Mouse (Mus musculus): ENCODE results near the gene Hspb7. TPM values are rescaled to one million over a fixed set of nuclear protein-coding genes. Genes with fewer than 3 reads are reported as not detected.

The Hspb7 gene
- polyA plus RNA-seq, 2 experiments, result 0.06 TPM; not detected in 1

- H3K36me3 ChIP-seq (replicated peaks; ENCODE audit: control insufficient read depth, insufficient read depth, low read depth), result peaks cover 56% of the 10 kb centered on the region
- no peaks in the 10 kb centered on the region for H3K27me3 ChIP-seq (ENCODE audit: control insufficient read depth, insufficient read depth, low read length)
- no peak overlapping the region for H3K9ac ChIP-seq (replicated peaks)
- ATAC-seq (ENCODE audit: insufficient read depth) (no peak), DNase-seq (ENCODE audit: low read depth in 3 of 3, low spot score in 3 of 3) (no peak)
- no peak overlapping the region for H3K4me3 ChIP-seq (ENCODE audit: insufficient read depth in 1 of 2, low read depth in 2 of 2, low read length in 2 of 2)
- H3K4me1 ChIP-seq (replicated peaks; ENCODE audit: control insufficient read depth in 2 of 2, insufficient read depth in 2 of 2, low read length in 1 of 2), result no peaks in the 10 kb centered on the region
- 66% methylated on average over 10 of the region's 10 CpGs for whole genome bisulfite sequencing (ENCODE audit: insufficient replicate concordance)
- no peak for TF ChIP-seq CTCF (IDR thresholded peaks at IDR 0.05; ENCODE audit: low read depth)
- TF ChIP-seq EP300 (IDR thresholded peaks at IDR 0.05; ENCODE audit: low read depth), result no peak
- no peak overlapping the region for H3K4me2 ChIP-seq (ENCODE audit: low read depth)
- no peak overlapping the region for H3K27ac ChIP-seq
- H3K9me3 ChIP-seq (ENCODE audit: control insufficient read depth, low read length), result no peaks in the 10 kb centered on the region
Measured at GRCm38 (mm10) chr4:141468576-141468975, 48.0 kb downstream of the Hspb7 start.

- Histone ChIP-seq H3K27ac (no peak overlapping the region), H3K4me3 (ENCODE audit: insufficient read depth in 1 of 2, low read depth in 2 of 2, low read length in 2 of 2) (no peak overlapping the region), H3K4me2 (ENCODE audit: low read depth) (no peak overlapping the region), H3K27me3 (ENCODE audit: control insufficient read depth, insufficient read depth, low read length) (no peaks in the 10 kb centered on the region), H3K9me3 (ENCODE audit: control insufficient read depth, low read length) (no peaks in the 10 kb centered on the region), H3K4me1 (replicated peaks; ENCODE audit: control insufficient read depth in 2 of 2, insufficient read depth in 2 of 2, low read length in 1 of 2) (no peaks in the 10 kb centered on the region), H3K9ac (replicated peaks) (no peak overlapping the region), H3K36me3 (replicated peaks; ENCODE audit: control insufficient read depth, insufficient read depth, low read depth) (peaks cover 61% of the 10 kb centered on the region)
- ATAC-seq (ENCODE audit: insufficient read depth), result no peak
- WGBS (ENCODE audit: insufficient replicate concordance), result 90% methylated on average over 9 of the region's 9 CpGs
- TF ChIP-seq CTCF (IDR thresholded peaks at IDR 0.05; ENCODE audit: low read depth), result no peak
- no peak for TF ChIP-seq EP300 (IDR thresholded peaks at IDR 0.05; ENCODE audit: low read depth)
- DNase-seq (ENCODE audit: low read depth in 3 of 3, low spot score in 3 of 3), result no peak
Measured at GRCm38 (mm10) chr4:141469343-141469742, 48.8 kb downstream of the Hspb7 start.

GRCm38 (mm10) chr4:141471491-141471890 is 50.9 kb downstream of the Hspb7 start:
- WGBS (ENCODE audit: insufficient replicate concordance), result 93% methylated on average over 16 of the region's 16 CpGs
- H3K4me1 ChIP-seq (replicated peaks; ENCODE audit: control insufficient read depth in 2 of 2, insufficient read depth in 2 of 2, low read length in 1 of 2), result no peaks in the 10 kb centered on the region
- H3K4me2 ChIP-seq (ENCODE audit: low read depth), result no peak overlapping the region
- H3K9me3 ChIP-seq (ENCODE audit: control insufficient read depth, low read length), result peaks cover 3% of the 10 kb centered on the region
- no peak for TF ChIP-seq EP300 (IDR thresholded peaks at IDR 0.05; ENCODE audit: low read depth)
- TF ChIP-seq CTCF (IDR thresholded peaks at IDR 0.05; ENCODE audit: low read depth), result no peak
- no peak for DNase-seq (ENCODE audit: low read depth in 3 of 3, low spot score in 3 of 3)
- H3K27me3 ChIP-seq (ENCODE audit: control insufficient read depth, insufficient read depth, low read length), result no peaks in the 10 kb centered on the region
- peaks cover 69% of the 10 kb centered on the region for H3K36me3 ChIP-seq (replicated peaks; ENCODE audit: control insufficient read depth, insufficient read depth, low read depth)
- no peak overlapping the region for H3K27ac ChIP-seq
- H3K4me3 ChIP-seq (ENCODE audit: insufficient read depth in 1 of 2, low read depth in 2 of 2, low read length in 2 of 2), result no peak overlapping the region
- no peak overlapping the region for H3K9ac ChIP-seq (replicated peaks)
- no peak for ATAC-seq (ENCODE audit: insufficient read depth)

- Histone ChIP-seq H3K27me3 (ENCODE audit: control insufficient read depth, insufficient read depth, low read length) (no peaks in the 10 kb centered on the region), H3K4me2 (ENCODE audit: low read depth) (no peak overlapping the region), H3K4me3 (ENCODE audit: insufficient read depth in 1 of 2, low read depth in 2 of 2, low read length in 2 of 2) (no peak overlapping the region), H3K27ac (no peak overlapping the region), H3K9ac (replicated peaks) (no peak overlapping the region), H3K36me3 (replicated peaks; ENCODE audit: control insufficient read depth, insufficient read depth, low read depth) (peaks cover 72% of the 10 kb centered on the region), H3K4me1 (replicated peaks; ENCODE audit: control insufficient read depth in 2 of 2, insufficient read depth in 2 of 2, low read length in 1 of 2) (no peaks in the 10 kb centered on the region), H3K9me3 (ENCODE audit: control insufficient read depth, low read length) (peaks cover 4% of the 10 kb centered on the region)
- WGBS (ENCODE audit: insufficient replicate concordance), result 92% methylated on average over 32 of the region's 32 CpGs
- no peak for DNase-seq (ENCODE audit: low read depth in 3 of 3, low spot score in 3 of 3)
- TF ChIP-seq EP300 (IDR thresholded peaks at IDR 0.05; ENCODE audit: low read depth) (no peak), CTCF (IDR thresholded peaks at IDR 0.05; ENCODE audit: low read depth) (no peak)
- ATAC-seq (ENCODE audit: insufficient read depth), result no peak
Measured at GRCm38 (mm10) chr4:141472641-141473321, 52.2 kb downstream of the Hspb7 start.

GRCm38 (mm10) chr4:141474431-141474830 is 53.9 kb downstream of the Hspb7 start:
- TF ChIP-seq CTCF (IDR thresholded peaks at IDR 0.05; ENCODE audit: low read depth) (peak; percentile 11; the same call in 1 of the 2 replicates), EP300 (IDR thresholded peaks at IDR 0.05; ENCODE audit: low read depth) (no peak)
- Histone ChIP-seq H3K36me3 (replicated peaks; ENCODE audit: control insufficient read depth, insufficient read depth, low read depth) (peaks cover 79% of the 10 kb centered on the region), H3K4me2 (ENCODE audit: low read depth) (no peak overlapping the region), H3K4me1 (replicated peaks; ENCODE audit: control insufficient read depth in 2 of 2, insufficient read depth in 2 of 2, low read length in 1 of 2) (no peaks in the 10 kb centered on the region), H3K9ac (replicated peaks) (no peak overlapping the region), H3K9me3 (ENCODE audit: control insufficient read depth, low read length) (peaks cover 11% of the 10 kb centered on the region), H3K27me3 (ENCODE audit: control insufficient read depth, insufficient read depth, low read length) (no peaks in the 10 kb centered on the region), H3K4me3 (ENCODE audit: insufficient read depth in 1 of 2, low read depth in 2 of 2, low read length in 2 of 2) (no peak overlapping the region), H3K27ac (no peak overlapping the region)
- ATAC-seq (ENCODE audit: insufficient read depth), result no peak
- 90% methylated on average over 19 of the region's 19 CpGs for WGBS (ENCODE audit: insufficient replicate concordance)
- DNase-seq (ENCODE audit: low read depth in 3 of 3, low spot score in 3 of 3), result no peak

Other genes starting within 250 kb of the Hspb7 start
- 0.78 and 0.87 TPM in 2 replicates for gene Rsg1, start 206.8 kb upstream of the Hspb7 start, polyA plus RNA-seq (2012; rRNA removed)
- 0.56 and 1.2 TPM in 2 replicates for gene Rsg1, start 206.8 kb upstream of the Hspb7 start, polyA plus RNA-seq (2014; fragmentation: Nextera tagmentation; extraction: Ambion mirVana)
- 0.88 and 0.92 TPM in 2 replicates for gene Arhgef19, start 181.3 kb upstream of the Hspb7 start, polyA plus RNA-seq (2012; rRNA removed)
- 0.57 and 0.72 TPM in 2 replicates for gene Arhgef19, start 181.3 kb upstream of the Hspb7 start, polyA plus RNA-seq (2014; fragmentation: Nextera tagmentation; extraction: Ambion mirVana)
- gene Epha2, start 119.5 kb upstream of the Hspb7 start, polyA plus RNA-seq (2012; rRNA removed), result 1.6 TPM in 2 replicates
- 0.29 and 0.45 TPM in 2 replicates for gene Epha2, start 119.5 kb upstream of the Hspb7 start, polyA plus RNA-seq (2014; fragmentation: Nextera tagmentation; extraction: Ambion mirVana)
- gene Fam131c, start 52.6 kb upstream of the Hspb7 start, polyA plus RNA-seq (2012; rRNA removed), result 0.03 and 0.09 TPM in 2 replicates
- gene Fam131c, start 52.6 kb upstream of the Hspb7 start, polyA plus RNA-seq (2014; fragmentation: Nextera tagmentation; extraction: Ambion mirVana), result 0.09 TPM in 1 of 2 replicates, not detected in the other
- gene Clcnka, start 22.1 kb upstream of the Hspb7 start, polyA plus RNA-seq (2012; rRNA removed), result not detected in 2 replicates
- not detected in 2 replicates for gene Clcnka, start 22.1 kb upstream of the Hspb7 start, polyA plus RNA-seq (2014; fragmentation: Nextera tagmentation; extraction: Ambion mirVana)
- not detected in 2 replicates for gene Clcnkb, start 4.8 kb upstream of the Hspb7 start, polyA plus RNA-seq (2012; rRNA removed)
- not detected in 2 replicates for gene Clcnkb, start 4.8 kb upstream of the Hspb7 start, polyA plus RNA-seq (2014; fragmentation: Nextera tagmentation; extraction: Ambion mirVana)
- not detected in 2 replicates for gene Srarp, start 15.3 kb downstream of the Hspb7 start, polyA plus RNA-seq (2012; rRNA removed)
- not detected in 2 replicates for gene Srarp, start 15.3 kb downstream of the Hspb7 start, polyA plus RNA-seq (2014; fragmentation: Nextera tagmentation; extraction: Ambion mirVana)
- 8.7 and 9.1 TPM in 2 replicates for gene Zbtb17, start 23.9 kb downstream of the Hspb7 start, polyA plus RNA-seq (2012; rRNA removed)
- gene Zbtb17, start 23.9 kb downstream of the Hspb7 start, polyA plus RNA-seq (2014; fragmentation: Nextera tagmentation; extraction: Ambion mirVana), result 5.1 and 7.1 TPM in 2 replicates
- gene Spen, start 117.8 kb downstream of the Hspb7 start, polyA plus RNA-seq (2012; rRNA removed), result 2.5 and 4.0 TPM in 2 replicates
- 3.4 and 3.8 TPM in 2 replicates for gene Spen, start 117.8 kb downstream of the Hspb7 start, polyA plus RNA-seq (2014; fragmentation: Nextera tagmentation; extraction: Ambion mirVana)
- 1.1 and 2.0 TPM in 2 replicates for gene Fblim1, start 185.3 kb downstream of the Hspb7 start, polyA plus RNA-seq (2012; rRNA removed)
- 0.77 and 0.95 TPM in 2 replicates for gene Fblim1, start 185.3 kb downstream of the Hspb7 start, polyA plus RNA-seq (2014; fragmentation: Nextera tagmentation; extraction: Ambion mirVana)
- 2.1 and 2.6 TPM in 2 replicates for gene Tmem82, start 197.9 kb downstream of the Hspb7 start, polyA plus RNA-seq (2012; rRNA removed)
- gene Tmem82, start 197.9 kb downstream of the Hspb7 start, polyA plus RNA-seq (2014; fragmentation: Nextera tagmentation; extraction: Ambion mirVana), result 2.2 and 2.7 TPM in 2 replicates
- gene Slc25a34, start 203.0 kb downstream of the Hspb7 start, polyA plus RNA-seq (2012; rRNA removed), result 0.03 TPM in 2 replicates
- not detected in 2 replicates for gene Slc25a34, start 203.0 kb downstream of the Hspb7 start, polyA plus RNA-seq (2014; fragmentation: Nextera tagmentation; extraction: Ambion mirVana)
- 4.2 and 4.5 TPM in 2 replicates for gene Plekhm2, start 244.1 kb downstream of the Hspb7 start, polyA plus RNA-seq (2012; rRNA removed)
- gene Plekhm2, start 244.1 kb downstream of the Hspb7 start, polyA plus RNA-seq (2014; fragmentation: Nextera tagmentation; extraction: Ambion mirVana), result 0.33 and 0.49 TPM in 2 replicates

Measured in liver, embryonic 14.5 days (tissue).